Mouse (Mus musculus): ENCODE data around the gene Atp5c1. TPM values are rescaled to one million over a fixed set of nuclear protein-coding genes. Genes with fewer than 3 reads are reported as not detected.

The Atp5c1 gene
- total RNA-seq (2022): 100 to 1,000 TPM; 674 to 779 (median 730) TPM

GRCm38 (mm10) chr2:10080310-10081010, at the start of gene Atp5c1, which contains the start of gene Kin:
Gene Atp5c1, minus strand, starts transcription at chr2:10080510.
Gene Kin, plus strand, starts transcription at chr2:10080593.
- peak; percentile 93 to 95 for DNase-seq (ENCODE audit: low spot score in 2 of 2)

DNA sequence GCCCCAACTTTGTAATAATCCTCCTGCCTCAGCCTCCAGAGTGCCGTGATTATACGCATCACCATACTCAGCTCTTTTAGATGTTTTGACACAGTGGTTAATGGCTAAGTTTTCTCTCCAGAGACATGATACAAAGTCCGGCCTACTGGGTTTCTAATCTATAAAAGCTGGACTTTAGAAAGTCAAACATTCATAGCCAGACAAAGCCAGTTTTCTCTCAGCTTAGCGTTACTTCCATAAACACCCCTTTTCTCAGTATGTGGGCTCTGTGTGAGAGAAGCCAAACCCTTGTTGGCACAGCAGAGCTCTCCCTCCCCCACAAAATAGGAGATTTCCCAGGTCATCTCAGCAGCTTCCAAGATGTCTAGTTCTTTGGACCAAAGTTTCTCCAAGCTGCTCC, 48.3 kb upstream of the Atp5c1 start:
- DNase-seq (ENCODE audit: low spot score in 2 of 2): no peak

DNA sequence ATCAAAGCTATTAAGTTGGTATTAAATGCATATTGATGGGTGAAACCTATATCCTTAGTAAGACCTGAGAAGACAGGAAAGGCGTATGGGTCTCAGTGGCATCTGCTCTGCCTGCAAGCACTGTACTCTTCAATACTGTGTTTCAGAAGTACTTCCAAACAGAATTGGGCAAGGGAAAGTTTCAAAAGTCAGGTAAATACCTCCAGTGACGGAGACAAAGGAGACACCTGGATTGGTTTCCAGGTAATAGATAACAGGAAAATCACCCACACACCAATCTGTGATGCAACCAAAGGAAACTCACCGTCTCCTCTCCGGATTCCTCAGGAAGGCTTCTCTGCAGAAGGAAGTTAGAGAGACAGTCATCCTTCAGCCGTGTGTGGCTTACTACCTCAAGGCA, 47.2 kb upstream of the Atp5c1 start:
- DNase-seq (ENCODE audit: low spot score in 2 of 2): no peak

DNA sequence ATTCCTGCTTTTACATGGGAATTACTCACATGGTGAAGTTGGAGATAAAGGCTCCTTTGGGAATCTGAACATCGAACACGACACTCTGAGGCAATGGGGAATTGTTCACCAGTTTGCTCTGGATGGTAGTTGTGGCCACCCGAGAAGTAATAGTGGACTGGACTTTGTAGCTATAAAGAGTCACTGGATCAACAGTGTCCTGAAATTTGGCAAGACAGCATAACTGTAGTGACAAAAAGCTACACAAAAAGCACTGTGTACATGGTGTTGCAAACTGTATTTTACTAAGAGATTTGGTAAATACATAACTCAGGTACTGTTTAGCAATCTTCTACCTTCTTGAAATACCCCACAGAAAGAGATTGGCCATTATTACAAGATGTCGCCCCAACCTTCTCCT, 45.8 kb upstream of the Atp5c1 start:
- DNase-seq (ENCODE audit: low spot score in 2 of 2): no peak

DNA sequence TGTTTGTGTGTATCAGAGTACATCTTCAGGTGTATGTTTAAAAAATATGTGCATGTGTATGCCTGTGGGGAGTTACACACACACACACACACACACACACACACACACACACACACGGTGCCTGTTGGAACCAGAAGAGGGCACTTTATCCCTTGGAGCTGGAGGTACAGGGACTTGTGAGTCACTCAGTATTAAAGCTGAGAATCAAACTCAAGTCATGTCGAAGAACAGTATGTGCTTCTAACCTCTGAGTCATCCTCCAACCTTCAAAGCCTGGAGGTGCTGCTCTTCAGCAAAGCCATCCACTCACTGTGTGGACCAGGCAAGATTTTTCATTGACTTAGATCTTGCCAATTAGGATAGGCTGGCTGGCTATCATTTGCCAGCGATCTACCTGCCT, 41.5 kb upstream of the Atp5c1 start:
- DNase-seq (ENCODE audit: low spot score in 2 of 2): no peak

- no peak for DNase-seq (ENCODE audit: low spot score in 2 of 2)
Measured at GRCm38 (mm10) chr2:10119276-10119675, 39.0 kb upstream of the Atp5c1 start.

- no peak for DNase-seq (ENCODE audit: low spot score in 2 of 2)
Measured at GRCm38 (mm10) chr2:10118751-10119150, 38.4 kb upstream of the Atp5c1 start.

DNA sequence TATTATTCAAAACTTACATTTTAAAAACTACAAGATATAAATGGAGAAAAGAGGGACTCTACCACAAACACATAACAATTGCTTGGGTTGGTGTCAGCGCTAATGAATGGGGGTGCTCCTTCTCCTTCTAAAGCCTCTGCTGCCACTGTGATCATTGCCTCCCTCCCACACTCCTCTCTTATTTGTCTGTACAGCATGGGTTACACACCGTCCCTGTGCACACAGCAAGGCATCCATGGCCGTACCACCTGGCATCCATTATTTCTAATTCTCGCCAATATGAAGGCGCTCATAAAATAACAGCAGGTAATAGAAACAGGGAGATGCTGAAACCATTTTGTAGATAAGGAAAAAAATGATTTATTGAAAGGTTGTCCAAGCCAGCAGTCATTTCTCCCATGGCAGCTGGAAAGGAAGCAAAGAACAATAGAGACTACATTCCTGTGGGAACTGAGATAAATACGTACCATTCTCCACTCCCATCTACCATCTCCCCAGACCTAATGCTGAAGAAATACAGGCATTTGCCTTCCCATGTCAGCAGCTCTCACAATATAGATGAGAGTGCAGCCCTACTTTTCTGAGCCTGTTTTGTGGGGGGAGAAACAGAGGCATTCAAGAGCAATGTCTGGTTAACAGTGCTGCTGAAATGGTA, 28.4 kb upstream of the Atp5c1 start:
- DNase-seq (ENCODE audit: low spot score in 2 of 2): no peak

DNA sequence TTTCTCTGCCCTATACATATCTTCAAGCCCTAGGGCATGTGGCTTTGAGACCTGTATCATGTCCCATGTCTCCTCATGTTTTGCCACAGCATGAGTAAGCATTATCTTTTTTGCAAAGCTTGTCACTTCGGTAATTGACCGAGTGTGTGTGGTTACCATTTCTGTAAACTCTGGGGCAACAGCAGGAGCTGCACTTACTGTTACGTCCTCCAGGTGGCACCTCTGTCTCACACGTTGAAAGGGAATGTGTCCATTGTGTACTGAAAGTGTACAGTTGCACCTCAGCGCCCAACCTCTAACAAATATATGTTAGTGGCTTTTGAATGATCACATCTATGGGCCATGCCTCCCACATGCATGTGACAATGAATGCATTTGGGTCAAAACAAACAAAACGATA, 20.9 kb upstream of the Atp5c1 start:
- DNase-seq (ENCODE audit: low spot score in 2 of 2): no peak

GRCm38 (mm10) chr2:10100471-10100870, 20.2 kb upstream of the Atp5c1 start:
- DNase-seq (ENCODE audit: low spot score in 2 of 2): no peak

DNA sequence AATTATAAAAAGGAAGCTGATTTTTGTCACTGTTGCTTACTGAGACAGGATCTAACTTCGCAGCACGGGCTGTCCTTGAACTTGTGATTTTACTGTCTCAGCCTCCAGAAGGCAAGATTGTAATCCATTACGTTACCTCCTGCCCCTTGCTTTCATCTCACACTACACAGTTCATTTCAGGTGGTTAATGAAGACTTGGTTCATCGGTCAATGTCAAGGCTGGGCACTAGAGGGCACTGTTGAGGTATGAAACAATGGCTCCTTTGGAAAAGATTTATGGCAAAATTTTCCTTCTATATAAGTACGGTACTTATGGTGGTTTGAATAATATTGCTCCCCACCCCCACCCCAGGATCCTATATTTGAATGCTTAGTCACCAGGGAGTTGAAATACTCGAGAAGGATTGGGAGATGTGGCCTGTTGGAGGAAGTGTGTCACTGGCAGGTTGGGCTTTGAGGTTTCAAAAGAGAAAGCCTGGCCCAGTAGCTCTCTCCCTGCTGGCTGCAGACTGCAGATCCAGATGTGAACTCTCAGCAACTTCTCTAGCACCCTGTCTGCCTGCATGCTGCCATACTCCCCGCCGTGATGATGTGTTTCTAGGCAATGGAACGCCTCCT, 18.4 kb upstream of the Atp5c1 start:
- DNase-seq (ENCODE audit: low spot score in 2 of 2): no peak

DNA sequence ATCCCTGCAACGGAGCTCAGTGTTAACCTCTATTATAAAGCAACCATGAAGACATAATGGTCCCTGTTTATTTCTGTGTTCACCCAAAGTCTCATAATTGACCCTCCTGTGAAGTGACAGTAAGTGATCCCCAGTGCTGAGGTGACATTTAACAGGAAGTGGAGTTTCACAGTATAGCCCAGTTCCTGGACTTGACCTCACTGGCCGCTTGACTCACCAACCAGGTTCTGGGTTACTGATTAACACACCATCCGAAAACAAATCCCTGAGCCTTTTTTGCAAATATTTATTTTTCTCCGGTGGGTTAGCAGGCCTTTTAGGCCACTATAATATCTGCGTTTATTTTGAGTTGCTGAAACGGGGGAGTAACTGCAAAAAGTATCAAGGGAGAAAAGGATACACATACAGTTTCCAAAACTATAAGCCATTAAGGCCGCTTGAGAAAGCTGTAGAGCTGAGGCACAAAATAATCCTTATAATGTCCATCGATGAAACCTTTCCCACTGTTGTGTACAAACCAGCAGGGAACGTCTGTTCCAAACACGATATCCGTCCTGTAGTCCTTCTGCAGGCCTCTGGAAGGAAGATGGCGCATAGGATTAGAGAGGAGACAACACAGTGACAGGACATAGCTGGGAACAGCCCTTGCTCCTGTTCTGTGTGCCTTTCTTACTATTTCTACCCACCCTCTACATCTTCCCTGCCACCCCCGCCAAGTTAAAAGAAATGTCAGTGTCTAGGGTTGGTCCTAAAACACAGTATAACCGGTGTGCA, 14.2 kb upstream of the Atp5c1 start:
- DNase-seq (ENCODE audit: low spot score in 2 of 2): no peak

DNA sequence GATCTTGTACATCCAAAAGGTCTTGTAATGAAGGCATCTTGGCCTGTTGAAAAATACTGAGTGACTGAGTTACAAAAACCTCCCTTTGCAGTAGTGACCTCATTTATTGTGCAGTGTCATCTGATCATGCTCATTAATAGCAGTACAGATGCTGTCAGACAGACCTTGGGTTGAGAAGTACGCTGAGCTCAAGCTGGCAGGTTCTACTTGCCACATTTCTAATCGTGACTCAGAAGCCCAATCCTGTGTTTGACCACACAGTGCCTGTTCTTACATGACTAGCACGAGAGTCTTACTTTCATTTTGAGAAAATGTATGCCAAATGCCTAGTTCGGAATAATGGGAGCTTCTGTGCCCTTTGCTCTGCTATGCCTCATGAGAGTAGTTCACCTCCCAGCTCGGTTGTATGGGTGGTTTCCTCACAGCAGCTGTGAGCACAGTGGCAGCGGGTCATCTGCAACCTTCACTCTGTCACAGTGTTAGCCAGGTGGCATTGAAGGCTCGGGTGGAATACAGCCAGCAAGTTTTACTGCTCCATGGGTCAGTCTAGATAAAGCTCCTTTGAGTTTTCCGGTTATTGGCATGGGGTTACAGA, 7.0 kb upstream of the Atp5c1 start:
- no peak for DNase-seq (ENCODE audit: low spot score in 2 of 2)

GRCm38 (mm10) chr2:10082737-10083136, 2.4 kb upstream of the Atp5c1 start:
- no peak for DNase-seq (ENCODE audit: low spot score in 2 of 2)

DNA sequence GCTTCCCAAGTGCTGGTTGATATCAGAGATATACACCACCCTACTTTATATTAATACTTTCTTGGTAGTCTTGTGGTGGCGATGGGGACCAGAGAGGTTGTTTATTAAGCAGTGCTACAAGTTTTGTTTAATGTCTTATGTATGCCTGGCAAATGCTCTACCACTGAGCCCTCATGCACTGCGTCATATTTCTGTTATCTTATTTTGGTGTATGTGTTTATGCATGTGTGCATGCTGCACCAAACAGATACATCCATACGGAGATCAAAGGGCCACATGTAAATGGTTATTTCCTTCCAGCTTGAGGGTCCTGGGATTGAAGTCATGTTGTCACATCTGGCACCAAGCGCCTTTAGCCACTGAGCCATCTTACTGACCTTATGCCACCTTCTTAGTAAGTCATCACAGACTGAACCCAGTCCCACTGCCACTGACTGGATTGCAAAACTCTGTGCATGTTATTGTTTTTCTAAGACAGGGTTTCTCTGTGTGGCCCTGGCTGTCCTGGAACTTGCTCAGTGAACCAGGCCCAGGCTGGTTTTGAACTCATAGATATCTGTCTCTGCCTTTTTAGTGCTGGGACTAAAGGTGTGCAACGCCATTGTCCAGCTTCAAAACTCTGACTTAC, 1.3 kb upstream of the Atp5c1 start:
- DNase-seq (ENCODE audit: low spot score in 2 of 2): no peak

DNA sequence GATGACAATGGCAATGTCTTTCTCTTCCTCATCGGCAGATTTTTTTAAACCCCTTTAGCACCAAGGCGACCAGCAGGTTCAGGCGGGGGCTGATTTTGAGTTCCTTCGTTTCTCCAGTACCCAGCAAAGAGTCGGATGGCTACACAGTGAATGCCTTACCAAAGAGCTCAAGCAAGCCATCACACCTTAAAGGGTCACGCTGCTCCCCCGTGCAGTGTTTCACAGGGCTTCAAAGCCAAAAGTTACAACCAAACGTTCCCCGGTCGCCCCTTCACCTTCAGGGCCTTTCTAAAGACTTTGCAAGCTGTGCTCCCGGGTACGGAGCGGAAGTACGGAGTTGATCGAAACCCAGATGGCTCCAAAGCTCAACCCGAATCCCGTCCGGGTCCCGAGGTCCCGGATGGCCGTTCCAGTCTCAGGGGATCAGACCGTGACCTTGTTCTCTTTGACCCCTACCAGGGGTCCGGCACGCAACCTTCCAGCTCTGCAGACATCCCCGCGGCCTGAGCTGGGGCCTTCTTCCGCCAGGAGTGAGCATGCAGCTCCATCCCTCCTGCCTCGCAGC, 483 bp downstream of the Atp5c1 start:
- no peak for DNase-seq (ENCODE audit: low spot score in 2 of 2)

GRCm38 (mm10) chr2:10076675-10077074, 3.6 kb downstream of the Atp5c1 start:
- DNase-seq (ENCODE audit: low spot score in 2 of 2): no peak

DNA sequence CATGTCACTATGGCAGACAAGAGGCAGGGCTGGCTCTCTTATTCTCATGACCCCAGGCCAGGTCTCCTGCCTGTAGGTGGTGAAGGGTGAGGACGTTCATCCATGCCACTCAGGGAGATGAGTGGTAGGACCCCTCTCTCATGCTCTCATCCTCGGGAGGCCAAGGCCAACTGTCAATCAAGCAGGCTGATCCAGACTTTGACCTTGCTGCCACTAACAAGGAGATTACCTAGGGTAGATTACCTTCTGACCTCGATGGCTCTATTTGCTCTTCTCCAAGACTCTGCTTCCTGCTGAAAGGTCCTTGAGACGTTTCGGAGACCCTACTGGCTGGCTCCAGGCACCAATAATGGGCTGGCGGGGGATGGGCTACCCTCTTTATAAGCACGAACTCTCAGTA, 5.8 kb downstream of the Atp5c1 start:
- no peak for DNase-seq (ENCODE audit: low spot score in 2 of 2)

GRCm38 (mm10) chr2:10071751-10072150, 8.6 kb downstream of the Atp5c1 start:
- no peak for DNase-seq (ENCODE audit: low spot score in 2 of 2)

GRCm38 (mm10) chr2:10058836-10059235, 21.5 kb downstream of the Atp5c1 start:
- DNase-seq (ENCODE audit: low spot score in 2 of 2): no peak

DNA sequence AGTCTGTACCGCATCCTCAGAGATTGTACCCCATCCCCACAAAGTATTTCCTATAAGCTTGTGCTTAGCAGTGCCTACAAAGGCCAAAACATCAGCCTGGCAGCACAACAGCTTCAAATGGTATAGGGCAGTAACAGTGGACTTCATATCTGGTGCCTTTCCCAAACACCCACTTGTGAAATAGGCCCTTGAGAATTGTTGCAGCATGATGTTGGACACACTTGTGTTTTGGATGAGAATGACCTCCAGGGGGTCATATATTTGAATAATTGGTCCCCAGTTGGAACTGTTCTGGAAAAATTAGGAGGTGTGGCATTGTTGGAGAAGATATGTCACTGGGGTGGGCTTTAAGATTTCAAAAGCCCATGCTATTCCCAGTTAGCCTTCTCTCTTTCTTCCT, 28.3 kb downstream of the Atp5c1 start:
- no peak for DNase-seq (ENCODE audit: low spot score in 2 of 2)

Measured in gastrocnemius, adult 8-10 months (tissue).